Mouse (Mus musculus): ENCODE data around the gene Btg1. TPM values are rescaled to one million over a fixed set of nuclear protein-coding genes. Genes with fewer than 3 reads are reported as not detected.

The Btg1 gene
- polyA plus RNA-seq, 1 experiment, result 101 TPM

- H3K4me3 ChIP-seq (ENCODE audit: insufficient read depth, low read depth, low read length), result no peak overlapping the region
- WGBS, result 61% methylated on average over 3 of the region's 4 CpGs
- H3K4me1 ChIP-seq (ENCODE audit: control insufficient read depth, insufficient read depth, low read length), result peaks cover 23% of the 10 kb centered on the region
- no peak for TF ChIP-seq CTCF (IDR thresholded peaks at IDR 0.05; ENCODE audit: insufficient read depth, low read depth, low read length)
- H3K27ac ChIP-seq (ENCODE audit: insufficient read depth, low read depth, low read length), result no peak overlapping the region; the same call in 1 of the 2 replicates
These were observed 8.3 kb downstream of the Btg1 start for GRCm38 (mm10) chr10:96625061-96625460.

GRCm38 (mm10) chr10:96625682-96626081 is 8.9 kb downstream of the Btg1 start:
- H3K4me3 ChIP-seq (ENCODE audit: insufficient read depth, low read depth, low read length), result peak overlapping the region; percentile 18; the same call in 1 of the 2 replicates
- peaks cover 25% of the 10 kb centered on the region for H3K4me1 ChIP-seq (ENCODE audit: control insufficient read depth, insufficient read depth, low read length)
- TF ChIP-seq POLR2A (IDR thresholded peaks at IDR 0.05; ENCODE audit: insufficient read depth, low read depth, low read length) (no peak), CTCF (IDR thresholded peaks at IDR 0.05; ENCODE audit: insufficient read depth, low read depth, low read length) (no peak)
- WGBS, result 42% methylated on average over 4 of the region's 4 CpGs
- H3K27ac ChIP-seq (ENCODE audit: insufficient read depth, low read depth, low read length), result peak overlapping the region; percentile 49

- TF ChIP-seq POLR2A (IDR thresholded peaks at IDR 0.05; ENCODE audit: insufficient read depth, low read depth, low read length) (no peak), CTCF (IDR thresholded peaks at IDR 0.05; ENCODE audit: insufficient read depth, low read depth, low read length) (no peak)
- Histone ChIP-seq H3K27ac (ENCODE audit: insufficient read depth, low read depth, low read length) (peak overlapping the region; percentile 27; the same call in 1 of the 2 replicates), H3K4me3 (ENCODE audit: insufficient read depth, low read depth, low read length) (peak overlapping the region; percentile 7; the same call in 1 of the 2 replicates), H3K4me1 (ENCODE audit: control insufficient read depth, insufficient read depth, low read length) (peaks cover 25% of the 10 kb centered on the region)
- WGBS, result 52% methylated on average over 10 of the region's 10 CpGs
These were observed 9.4 kb downstream of the Btg1 start for GRCm38 (mm10) chr10:96626120-96626750.

- TF ChIP-seq POLR2A (IDR thresholded peaks at IDR 0.05; ENCODE audit: insufficient read depth, low read depth, low read length) (no peak), CTCF (IDR thresholded peaks at IDR 0.05; ENCODE audit: insufficient read depth, low read depth, low read length) (no peak)
- H3K4me1 ChIP-seq (ENCODE audit: control insufficient read depth, insufficient read depth, low read length), result peaks cover 27% of the 10 kb centered on the region
- peak overlapping the region; percentile 19; the same call in 1 of the 2 replicates for H3K4me3 ChIP-seq (ENCODE audit: insufficient read depth, low read depth, low read length)
- WGBS, result 48% methylated on average over 10 of the region's 10 CpGs
- H3K27ac ChIP-seq (ENCODE audit: insufficient read depth, low read depth, low read length), result peak overlapping the region; percentile 86
These were observed 10.5 kb downstream of the Btg1 start for GRCm38 (mm10) chr10:96627332-96627731.

- Histone ChIP-seq H3K4me1 (ENCODE audit: control insufficient read depth, insufficient read depth, low read length) (peaks cover 30% of the 10 kb centered on the region), H3K4me3 (ENCODE audit: insufficient read depth, low read depth, low read length) (no peak overlapping the region), H3K27ac (ENCODE audit: insufficient read depth, low read depth, low read length) (peak overlapping the region; percentile 78)
- 37% methylated on average over 16 of the region's 16 CpGs for WGBS
- TF ChIP-seq CTCF (IDR thresholded peaks at IDR 0.05; ENCODE audit: insufficient read depth, low read depth, low read length), result no peak
These were observed 11.5 kb downstream of the Btg1 start for GRCm38 (mm10) chr10:96628100-96628912.

GRCm38 (mm10) chr10:96628913-96629199 is 12.1 kb downstream of the Btg1 start:
- Histone ChIP-seq H3K27ac (ENCODE audit: insufficient read depth, low read depth, low read length) (peak overlapping the region; percentile 78), H3K4me3 (ENCODE audit: insufficient read depth, low read depth, low read length) (no peak overlapping the region), H3K4me1 (ENCODE audit: control insufficient read depth, insufficient read depth, low read length) (peaks cover 30% of the 10 kb centered on the region)
- TF ChIP-seq POLR2A (IDR thresholded peaks at IDR 0.05; ENCODE audit: insufficient read depth, low read depth, low read length) (no peak), CTCF (IDR thresholded peaks at IDR 0.05; ENCODE audit: insufficient read depth, low read depth, low read length) (no peak)
- WGBS, result 48% methylated on average over 7 of the region's 7 CpGs

- TF ChIP-seq POLR2A (IDR thresholded peaks at IDR 0.05; ENCODE audit: insufficient read depth, low read depth, low read length) (no peak), CTCF (IDR thresholded peaks at IDR 0.05; ENCODE audit: insufficient read depth, low read depth, low read length) (no peak)
- Histone ChIP-seq H3K27ac (ENCODE audit: insufficient read depth, low read depth, low read length) (peak overlapping the region; percentile 41; the same call in 1 of the 2 replicates), H3K4me3 (ENCODE audit: insufficient read depth, low read depth, low read length) (no peak overlapping the region), H3K4me1 (ENCODE audit: control insufficient read depth, insufficient read depth, low read length) (peaks cover 38% of the 10 kb centered on the region)
- 71% methylated on average over 5 of the region's 5 CpGs for WGBS
These were observed 13.3 kb downstream of the Btg1 start for GRCm38 (mm10) chr10:96630110-96630509.

- Histone ChIP-seq H3K4me3 (ENCODE audit: insufficient read depth, low read depth, low read length) (no peak overlapping the region), H3K4me1 (ENCODE audit: control insufficient read depth, insufficient read depth, low read length) (peaks cover 39% of the 10 kb centered on the region), H3K27ac (ENCODE audit: insufficient read depth, low read depth, low read length) (0 out of 2 replicates have a peak overlapping the region, but pooled peaks have one; percentile 46)
- WGBS, result 58% methylated on average over 9 of the region's 9 CpGs
- TF ChIP-seq POLR2A (IDR thresholded peaks at IDR 0.05; ENCODE audit: insufficient read depth, low read depth, low read length) (no peak), CTCF (IDR thresholded peaks at IDR 0.05; ENCODE audit: insufficient read depth, low read depth, low read length) (no peak)
These were observed 14.4 kb downstream of the Btg1 start for GRCm38 (mm10) chr10:96631066-96631711.
